7 mouse cellular contexts compared by ENCODE assay signal in the genomic region with DNA sequence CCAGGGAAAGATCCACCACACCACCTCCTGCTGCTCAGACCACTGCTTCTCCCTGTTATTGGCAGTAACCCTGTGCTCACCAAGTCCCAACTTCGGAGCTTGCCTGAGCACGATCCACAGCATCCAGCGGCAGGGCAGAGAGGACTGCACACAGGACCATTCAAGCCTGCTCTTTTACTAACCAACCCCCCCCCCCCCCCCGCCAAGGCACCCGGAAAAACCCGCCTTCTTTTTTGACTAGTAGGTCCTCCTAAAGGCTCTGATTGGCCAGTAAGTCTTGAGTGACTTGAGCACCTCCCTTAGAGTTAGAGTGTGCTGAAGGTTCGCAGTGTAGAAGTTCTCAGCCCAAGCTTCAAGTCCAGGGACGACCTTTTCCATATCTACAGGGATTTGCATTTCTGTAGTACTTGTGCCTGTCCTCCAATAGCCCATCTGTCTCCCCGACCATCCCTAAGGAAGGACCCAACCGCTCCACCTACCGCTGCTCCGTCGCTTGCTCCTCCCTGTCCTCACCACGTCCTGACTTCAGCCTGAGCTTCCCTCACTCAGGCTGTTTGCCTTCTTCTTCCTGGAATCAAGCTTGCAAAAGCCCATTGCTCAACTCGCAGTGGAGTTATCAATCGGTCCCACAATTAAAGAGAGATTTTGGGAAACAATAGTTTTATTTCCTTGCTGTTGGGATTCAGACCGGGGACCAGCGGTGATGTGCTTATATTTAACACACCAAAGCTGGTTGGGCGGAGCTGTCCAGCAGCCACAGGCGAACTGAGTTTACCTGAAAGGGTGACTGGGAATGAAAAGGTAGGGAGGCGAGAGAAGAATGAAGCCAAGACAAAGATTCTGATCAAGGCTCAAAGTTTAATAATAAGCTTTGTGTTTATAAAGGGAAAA. TPM values are rescaled to one million over a fixed set of nuclear protein-coding genes. Genes with fewer than 3 reads are reported as not detected.
DNase-seq lines count a peak whose midpoint lies in the region; ATAC-seq and TF ChIP-seq lines count a peak whose summit lies in the region.

No protein-coding gene starts in this region.

- peaks cover 0 to 9% of the 10 kb centered on the region in 2 experiments; a peak in 2 of 4 replicates for H3K4me1 ChIP-seq in CH12.LX (ENCODE audit: control insufficient read depth in 1 of 2, insufficient read depth in 2 of 2)
- peaks cover 8% of the 10 kb centered on the region; the same call in 1 of the 2 replicates for H3K4me1 ChIP-seq in heart, embryonic 16.5 days (ENCODE audit: control insufficient read depth, insufficient read depth, low read length)
- peaks cover 5% of the 10 kb centered on the region; the same call in 1 of the 2 replicates for H3K4me1 ChIP-seq in midbrain, embryonic 12.5 days

- no peaks in the 10 kb centered on the region for H3K27me3 ChIP-seq in CH12.LX (replicated peaks)
- H3K27me3 ChIP-seq in heart, embryonic 16.5 days (ENCODE audit: control insufficient read depth, insufficient read depth, low read length): no peaks in the 10 kb centered on the region
- no peaks in the 10 kb centered on the region for H3K27me3 ChIP-seq in midbrain, embryonic 12.5 days

- TF ChIP-seq EP300 in CH12.LX (IDR thresholded peaks at IDR 0.05; ENCODE audit: low read length): no peak

- peak overlapping the region; percentile 40 to 69 (median 61) for H3K4me3 ChIP-seq in CH12.LX (replicated peaks in 1 of 3; ENCODE audit: low read depth in 2 of 3, low read length in 2 of 3, poor library complexity in 1 of 3)
- H3K4me3 ChIP-seq in heart, embryonic 16.5 days (ENCODE audit: low read length): peak overlapping the region; percentile 51
- H3K4me3 ChIP-seq in midbrain, embryonic 12.5 days: peak overlapping the region; percentile 53

- no peaks in the 10 kb centered on the region for H3K9me3 ChIP-seq in CH12.LX (replicated peaks; ENCODE audit: low read length)
- no peaks in the 10 kb centered on the region for H3K9me3 ChIP-seq in heart, embryonic 16.5 days (replicated peaks; ENCODE audit: control insufficient read depth, low read length)
- H3K9me3 ChIP-seq in midbrain, embryonic 12.5 days: no peaks in the 10 kb centered on the region

- no peak for TF ChIP-seq RAD21 in CH12.LX (IDR thresholded peaks at IDR 0.05; ENCODE audit: low read depth, low read length)

- dilution Hi-C loops in CH12.LX (cut with MboI; ENCODE audit: extremely low pct_ligation_motif_present, extremely low pct_unique_long_range_greater_than_20kb, low sequenced_read_pairs): no loop called here

- no peak overlapping the region for H3K27ac ChIP-seq in CH12.LX (ENCODE audit: insufficient read depth, low read depth)
- H3K27ac ChIP-seq in heart, embryonic 16.5 days (ENCODE audit: low read length): peak overlapping the region; percentile 37; the same call in 1 of the 2 replicates
- no peak overlapping the region for H3K27ac ChIP-seq in midbrain, embryonic 12.5 days (replicated peaks)

- H3K4me2 ChIP-seq in CH12.LX (ENCODE audit: insufficient read depth, low read depth, poor library complexity, severe bottlenecking): peak overlapping the region; percentile 82
- peak overlapping the region; percentile 80 for H3K4me2 ChIP-seq in heart, embryonic 16.5 days (ENCODE audit: low read depth, low read length)
- H3K4me2 ChIP-seq in midbrain, embryonic 12.5 days (replicated peaks): peak overlapping the region; percentile 65

- H3K36me3 ChIP-seq in CH12.LX (replicated peaks in 1 of 2; ENCODE audit: control insufficient read depth in 1 of 2, insufficient read depth in 1 of 2, low read length in 1 of 2): no peaks in the 10 kb centered on the region
- H3K36me3 ChIP-seq in heart, embryonic 16.5 days (ENCODE audit: control insufficient read depth, insufficient read depth): no peaks in the 10 kb centered on the region
- no peaks in the 10 kb centered on the region for H3K36me3 ChIP-seq in midbrain, embryonic 12.5 days

- in situ Hi-C loops in CH12.LX (cut with MboI; ENCODE audit: low pct_ligation_motif_present, low pct_unique_long_range_greater_than_20kb, low sequenced_read_pairs): no loop called here

- 2% methylated on average over 21 of the region's 21 CpGs for WGBS in heart, embryonic 16.5 days
- 2% methylated on average over 21 of the region's 21 CpGs for WGBS in midbrain, embryonic 12.5 days

- DNase-seq in CH12.LX (ENCODE audit: extremely low read depth) (peak; percentile 71), R1 (ENCODE audit: low read depth, low spot score) (peak; percentile 66)
- DNase-seq in embryo, embryonic 10 days (ENCODE audit: low spot score): peak; percentile 51
- peak; percentile 3 to 24 for DNase-seq in layer of hippocampus, adult 18-20 months (ENCODE audit: low spot score in 2 of 2)
- DNase-seq in urinary bladder, postnatal 14 days (ENCODE audit: low spot score): no peak

- TF ChIP-seq CTCF in CH12.LX (conservative IDR thresholded peaks at IDR 0.05 in 1 of 2, IDR thresholded peaks at IDR 0.05 in 1 of 2; ENCODE audit: low read depth in 2 of 2, low read length in 2 of 2): no peak

- H3K79me2 ChIP-seq in CH12.LX (replicated peaks; ENCODE audit: control insufficient read depth, extremely low read depth, insufficient read depth, poor library complexity, severe bottlenecking): no peaks in the 10 kb centered on the region

- H3K9ac ChIP-seq in CH12.LX (ENCODE audit: insufficient read depth, low read depth): peak overlapping the region; percentile 26; the same call in 1 of the 2 replicates
- H3K9ac ChIP-seq in heart, embryonic 16.5 days (ENCODE audit: low read length): no peak overlapping the region
- peak overlapping the region; percentile 31; the same call in 1 of the 2 replicates for H3K9ac ChIP-seq in midbrain, embryonic 12.5 days (replicated peaks)

- peak; percentile 65 for TF ChIP-seq POLR2A in CH12.LX (IDR thresholded peaks at IDR 0.05; ENCODE audit: low read depth, low read length)

- ATAC-seq in heart, embryonic 16.5 days (replicated peaks; ENCODE audit: extremely low read depth, insufficient read depth, low FRiP score): peak; percentile 69
- peak; percentile 94 for ATAC-seq in midbrain, embryonic 12.5 days (ENCODE audit: low FRiP score, low read depth)

TF ChIP-seq in CH12.LX, 34 proteins besides CTCF, POLR2A, EP300 and RAD21:
- TF ChIP-seq NRF1 (IDR thresholded peaks at IDR 0.05; ENCODE audit: low read depth, low read length) (no peak), ELF1 (IDR thresholded peaks at IDR 0.05; ENCODE audit: low read depth, low read length) (peak; percentile 67), HCFC1 (IDR thresholded peaks at IDR 0.05; ENCODE audit: low read depth, low read length) (peak; percentile 44; the same call in 1 of the 2 replicates), TBP (conservative IDR thresholded peaks at IDR 0.05; ENCODE audit: low read depth, low read length) (0 out of 2 replicates have a peak, but pooled peaks have one; percentile 30), CHD2 (IDR thresholded peaks at IDR 0.05; ENCODE audit: low read length) (0 out of 2 replicates have a peak, but pooled peaks have one; percentile 11), ZMIZ1 (IDR thresholded peaks at IDR 0.05; ENCODE audit: low read depth, low read length) (no peak)
TF ChIP-seq in CH12.LX: peak in this region for 4.

RNA-seq across cellular contexts. Expression of a gene that starts 12.9 kb away (rescaled TPM):
- not detected in 2 replicates for total RNA-seq in CH12.LX (2012; rRNA removed)
- total RNA-seq in CH12.LX (2014; rRNA removed): not detected in 2 replicates
- polyA plus RNA-seq in CH12.LX (2012; ENCODE audit: insufficient read length, low read depth): not detected in 2 replicates
- not detected in 2 replicates for polyA plus RNA-seq in heart, embryonic 16.5 days (2015; fragmentation: Nextera tagmentation; extraction: Ambion mirVana)
- not detected for total RNA-seq in layer of hippocampus, adult 18-20 months (2021)
- not detected in 2 replicates for polyA plus RNA-seq in midbrain, embryonic 12.5 days (2016; fragmentation: Nextera tagmentation; extraction: Ambion mirVana)
